Comparison of ENCODE assay signal across 24 mouse cellular contexts in genomic region chr5:122754477-122754876, GRCm38 (mm10). TPM values are rescaled to one million over a fixed set of nuclear protein-coding genes. Genes with fewer than 3 reads are reported as not detected.
DNase-seq lines count a peak whose midpoint lies in the region; ATAC-seq and TF ChIP-seq lines count a peak whose summit lies in the region.
"Had no signal": no experiment of that assay in that cellular context is flagged by ENCODE, and none has a peak within 500 bp of the region (broad histone marks: within the 10 kb centered on the region; RNA-seq: fewer than 3 reads in every experiment).

No protein-coding gene starts in this region.

- no peaks in the 10 kb centered on the region for H3K27me3 ChIP-seq in limb, embryonic 13.5 days
- H3K27me3 ChIP-seq in limb, embryonic 10.5 days (ENCODE audit: low read depth, poor library complexity, severe bottlenecking), result no peaks in the 10 kb centered on the region
- H3K27me3 ChIP-seq in lung, postnatal 0 days (replicated peaks; ENCODE audit: insufficient read depth, low read length), result no peaks in the 10 kb centered on the region
- H3K27me3 ChIP-seq in thymus, adult 2 months (ENCODE audit: control insufficient read depth, insufficient read depth, low read length), result no peaks in the 10 kb centered on the region
- H3K27me3 ChIP-seq in splenic B cell, adult 2 months (ENCODE audit: control insufficient read depth, insufficient read depth, low read length, poor library complexity, severe bottlenecking), result no peaks in the 10 kb centered on the region
- H3K27me3 ChIP-seq: embryonic facial prominence, embryonic 12.5 days; forebrain, embryonic 12.5 days; heart, embryonic 15.5 days; hindbrain, embryonic 13.5 days had no signal

- 84% methylated on average over 16 of the region's 16 CpGs for WGBS in limb, embryonic 13.5 days
- 88% methylated on average over 16 of the region's 16 CpGs for WGBS in limb, embryonic 10.5 days
- 66% methylated on average over 16 of the region's 16 CpGs for WGBS in lung, postnatal 0 days
- 56% methylated on average over 16 of the region's 16 CpGs for WGBS in lung, adult 2 months
- 62% methylated on average over 16 of the region's 16 CpGs for WGBS in thymus, adult 2 months

- no peak overlapping the region for H3K4me3 ChIP-seq in limb, embryonic 13.5 days
- H3K4me3 ChIP-seq in limb, embryonic 10.5 days, result no peak overlapping the region
- H3K4me3 ChIP-seq in lung, postnatal 0 days (ENCODE audit: low read depth, low read length), result no peak overlapping the region
- no peak overlapping the region for H3K4me3 ChIP-seq in lung, adult 2 months (replicated peaks; ENCODE audit: extremely low read depth, low read depth, low read length)
- no peak overlapping the region for H3K4me3 ChIP-seq in thymus, adult 2 months (ENCODE audit: control insufficient read depth, insufficient read depth, low read length)
- H3K4me3 ChIP-seq: embryonic facial prominence, embryonic 12.5 days; forebrain, embryonic 12.5 days; heart, adult 2 months; heart, embryonic 15.5 days; hindbrain, embryonic 13.5 days had no signal

- H3K9me3 ChIP-seq in limb, embryonic 13.5 days, result no peaks in the 10 kb centered on the region
- H3K9me3 ChIP-seq in limb, embryonic 10.5 days (replicated peaks), result no peaks in the 10 kb centered on the region
- H3K9me3 ChIP-seq in lung, postnatal 0 days (ENCODE audit: low read length), result no peaks in the 10 kb centered on the region
- H3K9me3 ChIP-seq: embryonic facial prominence, embryonic 12.5 days; forebrain, embryonic 12.5 days; G1E; heart, embryonic 15.5 days; hindbrain, embryonic 13.5 days had no signal

- H3K36me3 ChIP-seq in limb, embryonic 13.5 days, result peaks cover 56% of the 10 kb centered on the region
- peaks cover 88% of the 10 kb centered on the region for H3K36me3 ChIP-seq in limb, embryonic 10.5 days
- peaks cover 5% of the 10 kb centered on the region; the same call in 1 of the 2 replicates for H3K36me3 ChIP-seq in lung, postnatal 0 days (ENCODE audit: insufficient read depth, low read length)
- no peaks in the 10 kb centered on the region for H3K36me3 ChIP-seq in thymus, adult 2 months (ENCODE audit: control insufficient read depth, insufficient read depth, low read length)
- H3K36me3 ChIP-seq in splenic B cell, adult 2 months (ENCODE audit: control insufficient read depth, insufficient read depth, low read length, poor library complexity, severe bottlenecking), result peaks cover 2% of the 10 kb centered on the region; the same call in 1 of the 2 replicates

- no peak for TF ChIP-seq POLR2A in lung, adult 2 months (IDR thresholded peaks at IDR 0.05; ENCODE audit: borderline replicate concordance, extremely low read depth, low read depth, low read length)
- TF ChIP-seq POLR2A in thymus, adult 2 months (IDR thresholded peaks at IDR 0.05; ENCODE audit: control insufficient read depth, extremely low read depth, insufficient read depth, low read length, poor library complexity), result no peak

- TF ChIP-seq CTCF in lung, postnatal 0 days (IDR thresholded peaks at IDR 0.05), result no peak
- TF ChIP-seq CTCF in lung, adult 2 months (IDR thresholded peaks at IDR 0.05; ENCODE audit: insufficient read depth, low read length), result no peak
- no peak for TF ChIP-seq CTCF in thymus, adult 2 months (IDR thresholded peaks at IDR 0.05; ENCODE audit: borderline replicate concordance, control insufficient read depth, extremely low read depth, insufficient read depth, low read length, poor library complexity)

- no peak for TF ChIP-seq EP300 in lung, postnatal 0 days (IDR thresholded peaks at IDR 0.05)

- H3K4me1 ChIP-seq in limb, embryonic 13.5 days, result no peaks in the 10 kb centered on the region
- H3K4me1 ChIP-seq in limb, embryonic 10.5 days, result no peaks in the 10 kb centered on the region; the same call in 1 of the 2 replicates
- H3K4me1 ChIP-seq in lung, postnatal 0 days (ENCODE audit: insufficient read depth, low read depth, low read length), result no peaks in the 10 kb centered on the region
- H3K4me1 ChIP-seq in lung, adult 2 months (ENCODE audit: control insufficient read depth, insufficient read depth, low read length), result no peaks in the 10 kb centered on the region
- H3K4me1 ChIP-seq in thymus, adult 2 months (replicated peaks; ENCODE audit: control insufficient read depth, insufficient read depth, low read length), result peaks cover 6% of the 10 kb centered on the region; the same call in 1 of the 2 replicates
- H3K4me1 ChIP-seq: embryonic facial prominence, embryonic 12.5 days; forebrain, embryonic 12.5 days; heart, embryonic 15.5 days; hindbrain, embryonic 13.5 days had no signal

- H3K4me2 ChIP-seq in limb, embryonic 13.5 days (replicated peaks), result no peak overlapping the region
- H3K4me2 ChIP-seq in lung, postnatal 0 days (replicated peaks; ENCODE audit: low read depth, low read length), result no peak overlapping the region
- H3K4me2 ChIP-seq: embryonic facial prominence, embryonic 12.5 days; forebrain, embryonic 12.5 days; heart, embryonic 11.5 days; heart, embryonic 15.5 days; hindbrain, embryonic 13.5 days had no signal

- DNase-seq in limb, embryonic 10.5 days (ENCODE audit: low spot score), result no peak
- peak; percentile 38 for DNase-seq in lung, postnatal 0 days (ENCODE audit: low spot score)
- DNase-seq in lung, adult 2 months, result no peak
- DNase-seq in thymus, postnatal 0 days (ENCODE audit: low spot score), result peak; percentile 57
- DNase-seq in thymus, adult 2 months, result no peak
- DNase-seq in splenic B cell, adult 2 months (ENCODE audit: low read depth, low spot score), result peak; percentile 37
- DNase-seq in B cell, adult 2 months, result no peak
- DNase-seq: adrenal gland, postnatal 10 days; cerebellum, adult 11 months; cerebellum, adult 8-10 months; cerebellum, postnatal 14 days; embryo, embryonic 11 days; gastrocnemius, postnatal 10 days; heart, adult 2 months; heart, postnatal 14 days had no signal

- ATAC-seq in limb, embryonic 13.5 days (ENCODE audit: low FRiP score, low read depth), result peak; percentile 19; the same call in 1 of the 2 replicates
- peak; percentile 57 for ATAC-seq in lung, postnatal 0 days
- ATAC-seq: CD4-positive, CD25-positive, alpha-beta regulatory T cell, adult 4 months; forebrain, embryonic 16.5 days had no signal

- H3K9ac ChIP-seq in limb, embryonic 13.5 days, result no peak overlapping the region
- no peak overlapping the region for H3K9ac ChIP-seq in lung, postnatal 0 days (replicated peaks; ENCODE audit: low read depth)
- H3K9ac ChIP-seq: embryonic facial prominence, embryonic 12.5 days; forebrain, embryonic 12.5 days; heart, embryonic 15.5 days; hindbrain, embryonic 13.5 days had no signal

- no peak overlapping the region for H3K27ac ChIP-seq in limb, embryonic 13.5 days
- no peak overlapping the region for H3K27ac ChIP-seq in limb, embryonic 10.5 days
- H3K27ac ChIP-seq in lung, postnatal 0 days (ENCODE audit: low read length), result no peak overlapping the region
- no peak overlapping the region for H3K27ac ChIP-seq in thymus, adult 2 months (ENCODE audit: control insufficient read depth, insufficient read depth, low read length)
- H3K27ac ChIP-seq: embryonic facial prominence, embryonic 12.5 days; forebrain, embryonic 12.5 days; heart, adult 2 months; heart, embryonic 15.5 days; hindbrain, embryonic 13.5 days had no signal

RNA-seq across cellular contexts. Expression of gene Camkk2, which starts 24.7 kb away (rescaled TPM):
- 36.4 and 38.0 TPM in 2 replicates for polyA plus RNA-seq in limb, embryonic 13.5 days (2015; fragmentation: Nextera tagmentation; extraction: Ambion mirVana)
- 29.3 and 30.0 TPM in 2 replicates for polyA plus RNA-seq in limb, embryonic 10.5 days (2016; fragmentation: Nextera tagmentation; extraction: Ambion mirVana)
- polyA plus RNA-seq in lung, postnatal 0 days (2015; fragmentation: Nextera tagmentation; extraction: Ambion mirVana), result 29.2 and 29.6 TPM in 2 replicates
- polyA plus RNA-seq in lung, adult 2 months (2012; rRNA removed), result 33.3 and 35.6 TPM in 2 replicates
- polyA plus RNA-seq in thymus, postnatal 0 days (2015; fragmentation: Nextera tagmentation; extraction: Ambion mirVana), result 24.7 and 27.1 TPM in 2 replicates
- 31.1 and 40.9 TPM in 2 replicates for polyA plus RNA-seq in thymus, adult 2 months (2012; rRNA removed)

RNA-seq across cellular contexts. Expression of gene P2rx4, which starts 47.1 kb away (rescaled TPM):
- 16.1 and 16.8 TPM in 2 replicates for polyA plus RNA-seq in limb, embryonic 13.5 days (2015; fragmentation: Nextera tagmentation; extraction: Ambion mirVana)
- 3.5 and 4.1 TPM in 2 replicates for polyA plus RNA-seq in limb, embryonic 10.5 days (2016; fragmentation: Nextera tagmentation; extraction: Ambion mirVana)
- 57.8 and 61.1 TPM in 2 replicates for polyA plus RNA-seq in lung, postnatal 0 days (2015; fragmentation: Nextera tagmentation; extraction: Ambion mirVana)
- polyA plus RNA-seq in lung, adult 2 months (2012; rRNA removed), result 87.8 and 112 TPM in 2 replicates
- polyA plus RNA-seq in thymus, postnatal 0 days (2015; fragmentation: Nextera tagmentation; extraction: Ambion mirVana), result 22.5 and 26.7 TPM in 2 replicates
- 41.0 and 51.4 TPM in 2 replicates for polyA plus RNA-seq in thymus, adult 2 months (2012; rRNA removed)

Comparison
In these comparisons a context has a peak if more than half of its experiments do, and no peak if none do; other contexts are left out.
1. DNase-seq: peak in lung, postnatal 0 days (single experiment), thymus, postnatal 0 days (single experiment) and splenic B cell, adult 2 months (single experiment); none in limb, embryonic 10.5 days (single experiment), lung, adult 2 months (single experiment), thymus, adult 2 months (single experiment) and B cell, adult 2 months (0 of 2).